Mouse (Mus musculus) cerebellum, adult 2 months (tissue): Measurements from ENCODE around the gene Usp7. TPM values are rescaled to one million over a fixed set of nuclear protein-coding genes. Genes with fewer than 3 reads are reported as not detected.
A peak's percentile ranks its signal among the peaks of the same experiment; 100 is the strongest.

ENCODE experiments used
- DNase-seq, 2 experiments: peaks; one replicate each; pipeline ENCODE4 v3.0.0; 2021
- H3K27ac ChIP-seq: fragments of 200-500 bp; 2 replicates; pipeline ENCODE4 v1.5.1; 2012; ENCODE audit warnings: low read length, control low read depth, inconsistent platforms; ENCODE audit not compliant: insufficient read depth
- H3K27me3 ChIP-seq: fragments of 200-500 bp; 2 replicates; pipeline ENCODE4 v1.6.1; 2012; ENCODE audit warnings: inconsistent platforms, mild to moderate bottlenecking, low read length, moderate library complexity; ENCODE audit not compliant: control insufficient read depth, insufficient read depth
- H3K4me1 ChIP-seq: fragments of 200-500 bp; 2 replicates; pipeline ENCODE4 v1.6.1; 2011; ENCODE audit warnings: low read length; ENCODE audit not compliant: control insufficient read depth, insufficient read depth
- H3K4me3 ChIP-seq: fragments of 200-500 bp; replicated peaks from 2 replicates; pipeline ENCODE3; 2011; ENCODE audit warnings: mild to moderate bottlenecking, low read depth, low read length, control low read depth; ENCODE audit not compliant: insufficient read depth
- CTCF ChIP-seq: fragments of 200-500 bp; IDR thresholded peaks from 2 replicates; pipeline ENCODE4 v1.5.1; 2011; ENCODE audit warnings: low read depth, mild to moderate bottlenecking, control low read depth, low read length, moderate library complexity, borderline replicate concordance; ENCODE audit not compliant: insufficient read depth
- POLR2A ChIP-seq: fragments of 200-500 bp; IDR thresholded peaks from 2 replicates; pipeline ENCODE4 v1.6.1; 2011; ENCODE audit warnings: low read length, control low read depth, borderline replicate concordance; ENCODE audit not compliant: insufficient read depth
- WGBS: fragments of 180-500 bp; shearing (Covaris S2); methylation state at CpG from one replicate; pipeline ENCODE4 v1.1.7; 2018; 5-methylcytosine and 5-hydroxymethylcytosine counted together
- polyA plus RNA-seq: library from polyadenylated mRNA; depleted of rRNA; stranded (reverse); fragments of >200 nt; gene quantifications from 2 replicates; pipeline ENCODE4 v1.2.3, GENCODE M21; 2012; rRNA removed

Usp7 gene
- polyA plus RNA-seq, 1 experiment, result 116 TPM

DNA sequence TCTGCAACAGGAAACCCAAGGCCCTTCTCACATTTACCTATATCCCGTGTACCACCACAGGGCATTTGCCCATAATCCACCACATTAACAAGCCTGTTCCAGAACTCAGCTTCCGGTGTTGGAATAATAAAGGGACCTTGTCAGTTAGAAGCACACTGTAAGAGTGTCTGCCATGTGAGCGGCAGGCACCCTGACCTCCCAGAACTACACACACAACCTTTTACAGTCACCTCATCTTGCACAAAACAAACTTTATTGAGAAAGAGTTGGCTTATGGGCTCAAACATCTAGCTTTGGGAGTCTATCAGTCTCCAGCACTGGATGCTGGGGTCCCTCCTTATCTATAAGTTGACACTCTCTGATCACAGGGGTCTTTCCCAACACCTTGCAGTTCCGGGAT lies 133.8 kb downstream of the Usp7 start:
- Histone ChIP-seq H3K27me3 (no peaks in the 10 kb centered on the region), H3K4me3 (no peak overlapping the region), H3K4me1 (peaks cover 6% of the 10 kb centered on the region), H3K27ac (no peak overlapping the region)
- no peak for DNase-seq
- 78% methylated on average over 4 of the region's 4 CpGs for WGBS
- TF ChIP-seq CTCF (no peak), POLR2A (no peak)

DNA sequence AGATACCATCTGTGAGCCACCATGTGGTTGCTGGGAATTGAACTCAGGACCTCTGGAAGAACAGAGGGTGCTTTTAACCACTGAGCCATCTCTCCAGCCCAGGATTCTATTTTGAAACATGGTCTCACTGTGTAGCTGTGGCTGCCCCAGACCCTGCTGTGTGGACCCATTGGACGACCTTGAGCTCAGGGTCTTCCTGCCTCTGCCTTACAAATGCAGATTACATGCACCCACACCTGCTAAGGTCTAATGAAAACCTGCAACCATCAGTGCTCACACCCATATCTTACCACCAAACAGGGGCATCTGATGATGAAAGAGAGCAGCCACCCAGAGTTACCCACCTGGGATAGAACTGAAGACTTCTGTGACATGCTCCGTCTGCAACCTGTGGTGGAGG lies 135.9 kb downstream of the Usp7 start:
- TF ChIP-seq CTCF, result no peak
- no peak for TF ChIP-seq POLR2A
- Histone ChIP-seq H3K4me3 (no peak overlapping the region), H3K27me3 (no peaks in the 10 kb centered on the region), H3K27ac (no peak overlapping the region), H3K4me1 (peaks cover 6% of the 10 kb centered on the region)
- DNase-seq, result no peak
- 76% methylated on average over 2 of the region's 2 CpGs for WGBS

- peaks cover 6% of the 10 kb centered on the region for H3K4me1 ChIP-seq
- TF ChIP-seq CTCF (no peak), POLR2A (no peak)
- H3K4me3 ChIP-seq, result no peak overlapping the region
- DNase-seq, result no peak
- WGBS, result 79% methylated on average over 9 of the region's 9 CpGs
- H3K27ac ChIP-seq, result no peak overlapping the region
- no peaks in the 10 kb centered on the region; the same call in 1 of the 2 replicates for H3K27me3 ChIP-seq
These were observed 136.5 kb downstream of the Usp7 start for GRCm38 (mm10) chr16:8655599-8655998.

DNA sequence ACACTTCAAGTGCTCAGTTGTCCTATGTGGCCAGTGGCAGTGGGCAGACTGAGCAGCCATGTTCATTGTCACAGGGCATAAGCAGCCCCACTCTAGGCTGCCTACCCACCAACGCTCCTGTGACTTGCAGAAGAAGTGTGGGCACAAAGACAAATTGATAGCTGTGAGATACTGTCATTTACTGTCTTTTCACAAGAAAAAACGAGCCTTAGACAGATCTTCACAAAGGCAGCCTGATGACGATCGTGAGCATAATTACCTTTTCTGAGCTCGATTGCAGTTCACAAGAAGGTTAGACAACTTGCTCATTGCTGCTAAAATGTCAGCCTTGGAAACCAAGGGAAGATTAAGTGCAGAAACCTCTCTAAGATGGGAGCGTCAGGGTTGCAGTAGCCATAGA lies 137.0 kb downstream of the Usp7 start:
- no peak overlapping the region for H3K27ac ChIP-seq
- TF ChIP-seq POLR2A (no peak), CTCF (no peak)
- 87% methylated on average over 6 of the region's 6 CpGs for WGBS
- no peak overlapping the region for H3K4me3 ChIP-seq
- DNase-seq, result no peak
- H3K27me3 ChIP-seq, result no peaks in the 10 kb centered on the region; the same call in 1 of the 2 replicates
- peaks cover 6% of the 10 kb centered on the region for H3K4me1 ChIP-seq

- DNase-seq, result no peak
- no peaks in the 10 kb centered on the region for H3K4me1 ChIP-seq
- H3K27ac ChIP-seq, result no peak overlapping the region
- TF ChIP-seq POLR2A, result no peak
- TF ChIP-seq CTCF, result no peak
- no peaks in the 10 kb centered on the region; the same call in 1 of the 2 replicates for H3K27me3 ChIP-seq
- H3K4me3 ChIP-seq, result no peak overlapping the region
- 95% methylated on average over 3 of the region's 3 CpGs for WGBS
These were observed 142.1 kb downstream of the Usp7 start for GRCm38 (mm10) chr16:8650007-8650406.

- H3K27ac ChIP-seq, result peak overlapping the region; percentile 34; the same call in 1 of the 2 replicates
- no peak overlapping the region for H3K4me3 ChIP-seq
- H3K4me1 ChIP-seq, result no peaks in the 10 kb centered on the region
- 88% methylated on average over 6 of the region's 6 CpGs for WGBS
- no peaks in the 10 kb centered on the region for H3K27me3 ChIP-seq
- no peak for TF ChIP-seq POLR2A
- no peak for TF ChIP-seq CTCF
- DNase-seq, result no peak
These were observed 146.6 kb downstream of the Usp7 start for GRCm38 (mm10) chr16:8645546-8645945.

DNA sequence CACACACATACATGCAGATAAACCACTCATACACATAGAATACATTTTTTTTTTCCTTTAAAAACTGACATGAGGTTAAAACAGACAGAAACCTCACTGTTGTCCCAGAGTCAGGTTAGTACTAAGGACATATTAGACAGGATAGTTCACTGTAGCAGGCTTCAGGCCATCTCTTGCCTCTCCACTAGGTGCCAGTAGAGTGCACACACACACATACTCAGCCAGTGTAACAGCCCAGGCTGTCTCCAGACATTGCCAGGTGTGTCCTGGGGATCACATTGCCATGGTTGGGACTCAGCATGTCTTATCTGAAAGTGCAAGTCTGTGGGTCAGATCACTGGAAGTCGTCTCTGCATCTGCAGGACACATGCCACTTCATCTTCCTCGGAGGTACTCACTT lies 148.3 kb downstream of the Usp7 start:
- Histone ChIP-seq H3K4me3 (no peak overlapping the region), H3K27ac (no peak overlapping the region), H3K27me3 (no peaks in the 10 kb centered on the region), H3K4me1 (no peaks in the 10 kb centered on the region)
- peak; percentile 76 for TF ChIP-seq CTCF
- TF ChIP-seq POLR2A, result no peak
- 73% methylated on average over 2 of the region's 2 CpGs for WGBS
- peak; percentile 33 to 38 for DNase-seq

Other genes starting within 250 kb of the Usp7 start
- 39.2 and 39.6 TPM in 2 replicates for gene Pmm2, start 154.6 kb downstream of the Usp7 start, polyA plus RNA-seq
- gene Tmem186, start 154.6 kb downstream of the Usp7 start, polyA plus RNA-seq, result 19.0 and 19.4 TPM in 2 replicates
- 42.6 and 50.0 TPM in 2 replicates for gene Carhsp1, start 120.2 kb downstream of the Usp7 start, polyA plus RNA-seq
- not detected in 2 replicates for gene Gm5767, start 111.5 kb downstream of the Usp7 start, polyA plus RNA-seq
- gene 1810013L24Rik, start 37.8 kb upstream of the Usp7 start, polyA plus RNA-seq, result 51.2 and 52.6 TPM in 2 replicates